Mouse (Mus musculus) small intestine, adult 10 weeks (tissue): ENCODE results near the gene Hoxd11. TPM values are rescaled to one million over a fixed set of nuclear protein-coding genes. Genes with fewer than 3 reads are reported as not detected.

ENCODE experiments used
- polyA plus RNA-seq: library from polyadenylated mRNA; stranded (reverse); fragments of 350-450 nt; fragmentation: Illumina TruSeq; extraction: RNeasy Lipid Tissue Mini Kit (QIAGEN cat#74804); gene quantifications from one replicate; pipeline ENCODE4 v1.2.3, GENCODE M21; 2014; ENCODE audit warnings: low replicate concordance

Hoxd11 gene
- not detected for polyA plus RNA-seq

GRCm38 (mm10) chr2:74678891-74679595 is at the start of gene Hoxd11:
Gene Hoxd11 (plus strand): TSS chr2:74679557.

DNA sequence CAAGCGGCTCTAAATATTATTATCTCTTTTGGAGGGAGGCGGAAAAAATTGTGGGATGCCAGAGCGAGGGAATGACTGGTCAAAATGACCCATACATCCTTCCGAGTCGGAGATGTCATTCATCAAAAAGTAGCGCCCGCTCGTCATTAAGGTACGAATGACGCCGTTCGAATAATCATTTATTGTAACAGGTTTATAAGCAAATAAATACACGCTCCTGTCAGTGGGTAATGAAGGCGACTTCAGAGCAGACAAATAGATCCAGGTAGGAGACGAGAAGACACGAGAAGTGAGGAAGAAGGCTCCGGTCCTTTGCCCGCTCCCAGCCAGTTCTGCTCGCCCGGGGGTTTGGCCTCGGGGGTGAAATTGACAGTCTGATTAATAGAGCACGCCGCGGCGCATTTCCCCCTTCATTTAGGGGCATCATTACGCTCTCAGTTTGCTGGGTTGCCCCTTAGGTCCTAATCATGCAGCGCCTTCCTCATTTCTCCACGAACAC is 19.8 kb upstream of the Hoxd11 start, which contains the start of gene Evx2:
Gene Evx2 (minus strand): TSS at position 51 of the 499 bp plus-strand sequence.

DNA sequence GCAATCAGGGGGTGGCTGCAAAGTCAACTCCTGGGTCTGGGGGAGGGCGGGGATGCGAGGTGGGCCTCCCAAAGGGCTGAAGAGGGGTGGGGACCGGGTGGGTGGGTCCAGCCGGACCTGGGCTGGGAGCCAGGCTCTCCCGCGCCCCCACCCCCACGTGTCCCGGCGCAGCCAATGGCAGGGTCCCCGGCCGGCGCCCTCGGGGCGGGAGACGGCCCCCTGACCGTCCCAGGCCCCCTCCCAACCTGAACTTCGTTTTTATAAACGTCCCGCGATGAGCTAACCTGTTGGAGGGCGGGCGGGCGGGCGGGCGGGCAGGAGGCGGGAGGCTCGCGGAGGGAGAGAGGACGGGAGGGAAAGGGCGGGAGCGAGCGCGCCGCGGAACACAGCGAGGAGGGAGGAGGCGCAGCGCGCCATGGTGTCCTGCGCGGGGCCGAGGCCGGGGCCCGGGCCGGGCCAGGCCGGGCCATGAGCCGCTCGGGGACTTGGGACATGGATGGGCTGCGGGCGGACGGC is 11.5 kb upstream of the Hoxd11 start, which contains the start of gene Hoxd13:
Gene Hoxd13 (plus strand): TSS at position 469 of the 516 bp plus-strand sequence.

DNA sequence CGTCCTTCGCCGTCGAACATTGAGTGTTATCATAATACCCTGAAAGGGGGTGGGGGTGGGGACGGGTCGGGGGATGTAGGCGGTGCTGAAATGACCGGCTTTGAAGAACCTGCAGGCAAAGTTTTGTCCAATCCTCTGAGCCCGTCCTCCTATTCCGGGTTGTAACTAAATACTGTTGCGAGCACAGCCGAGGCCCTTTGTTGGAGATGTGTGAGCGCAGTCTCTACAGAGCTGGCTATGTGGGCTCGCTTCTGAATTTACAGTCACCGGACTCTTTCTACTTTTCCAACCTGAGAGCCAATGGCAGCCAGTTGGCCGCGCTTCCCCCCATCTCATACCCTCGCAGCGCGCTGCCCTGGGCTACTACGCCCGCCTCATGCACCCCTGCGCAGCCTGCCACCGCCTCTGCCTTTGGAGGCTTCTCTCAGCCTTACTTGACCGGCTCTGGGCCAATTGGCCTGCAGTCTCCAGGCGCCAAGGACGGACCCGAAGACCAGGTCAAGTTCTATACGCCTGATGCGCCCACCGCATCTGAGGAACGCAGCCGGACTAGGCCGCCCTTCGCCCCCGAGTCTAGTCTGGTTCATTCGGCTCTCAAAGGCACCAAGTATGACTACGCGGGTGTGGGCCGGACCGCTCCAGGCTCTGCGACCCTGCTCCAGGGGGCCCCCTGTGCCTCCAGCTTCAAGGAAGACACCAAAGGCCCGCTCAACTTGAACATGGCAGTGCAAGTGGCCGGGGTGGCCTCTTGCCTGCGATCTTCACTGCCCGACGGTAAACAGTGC is 4.3 kb upstream of the Hoxd11 start, which contains the start of gene Hoxd12:
Gene Hoxd12 (plus strand): TSS at position 133 of the 785 bp plus-strand sequence.

DNA sequence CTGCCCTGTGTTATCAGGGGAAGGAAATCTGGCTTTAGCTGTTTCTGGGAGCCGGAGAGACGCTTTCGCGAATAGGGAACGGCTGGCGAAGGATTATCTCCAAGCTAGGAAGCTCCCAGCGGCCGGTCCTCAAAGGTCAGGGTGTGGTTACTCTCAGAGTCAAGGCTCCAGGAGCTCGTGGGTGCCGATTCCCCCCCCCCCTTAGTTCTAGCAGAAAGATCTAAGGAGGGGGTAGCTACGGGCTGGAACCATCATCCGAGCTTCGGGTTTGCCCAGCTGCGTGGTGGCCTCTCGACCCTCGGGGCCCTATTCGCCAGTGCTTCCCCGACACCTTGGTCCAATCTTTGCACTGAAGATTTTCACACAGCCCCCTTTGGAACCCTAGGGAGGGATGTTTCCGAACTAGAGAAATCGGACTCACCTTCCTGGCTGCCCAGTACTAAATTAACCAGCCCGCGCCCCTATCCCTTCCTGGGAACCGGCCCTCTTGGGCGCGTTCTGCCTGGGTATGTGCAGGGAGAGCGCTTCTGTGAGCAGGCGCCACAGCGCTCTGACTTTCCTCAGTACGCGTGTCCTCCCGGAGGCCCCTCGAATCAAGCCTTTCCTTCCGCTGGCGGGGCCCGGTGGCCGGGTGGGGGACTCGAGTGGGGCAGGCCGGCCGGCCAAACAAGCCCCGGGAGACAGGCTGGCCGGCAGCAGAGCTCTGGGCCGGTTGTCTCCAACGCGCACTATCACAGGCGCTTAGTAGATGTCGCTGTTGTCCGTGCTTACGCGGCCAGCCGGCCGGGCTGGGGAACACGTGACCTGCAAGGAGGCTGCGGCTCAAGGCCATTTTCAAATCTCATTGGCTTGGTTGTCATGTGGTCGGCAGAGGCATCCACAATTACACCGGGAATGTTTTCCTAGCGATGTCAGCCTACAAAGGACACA is 11.9 kb downstream of the Hoxd11 start, which contains the start of gene Hoxd10:
Gene Hoxd10 (plus strand): TSS at position 903 of the 930 bp plus-strand sequence.

DNA sequence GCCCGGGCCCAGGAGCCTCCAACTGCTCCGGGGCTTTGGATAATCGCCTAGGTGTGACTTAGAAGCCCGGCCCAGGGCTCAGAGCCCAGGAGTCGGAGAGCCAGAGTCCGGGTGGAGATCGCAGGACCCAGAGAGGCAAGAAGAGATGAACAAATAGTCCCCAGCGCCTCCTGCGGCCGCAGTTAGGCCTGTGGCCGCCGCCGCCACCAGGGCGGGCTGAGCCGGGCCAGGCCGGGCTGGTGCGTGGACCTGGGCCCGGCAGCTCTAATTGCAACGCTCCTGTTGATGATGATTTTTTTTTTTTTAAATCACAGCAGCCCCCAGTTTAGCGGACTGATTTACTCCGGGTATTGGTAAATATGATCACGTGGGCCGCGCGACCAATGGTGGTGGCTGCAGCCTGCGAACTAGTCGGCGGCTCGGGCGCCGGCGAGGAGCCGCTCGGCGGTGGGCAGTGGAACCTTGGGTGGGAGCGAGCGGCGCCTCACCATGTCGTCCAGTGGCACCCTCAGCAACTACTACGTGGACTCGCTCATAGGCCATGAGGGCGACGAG is 18.3 kb downstream of the Hoxd11 start, which contains the start of gene Hoxd9:
Gene Hoxd9 (plus strand): TSS at position 161 of the 555 bp plus-strand sequence.

DNA sequence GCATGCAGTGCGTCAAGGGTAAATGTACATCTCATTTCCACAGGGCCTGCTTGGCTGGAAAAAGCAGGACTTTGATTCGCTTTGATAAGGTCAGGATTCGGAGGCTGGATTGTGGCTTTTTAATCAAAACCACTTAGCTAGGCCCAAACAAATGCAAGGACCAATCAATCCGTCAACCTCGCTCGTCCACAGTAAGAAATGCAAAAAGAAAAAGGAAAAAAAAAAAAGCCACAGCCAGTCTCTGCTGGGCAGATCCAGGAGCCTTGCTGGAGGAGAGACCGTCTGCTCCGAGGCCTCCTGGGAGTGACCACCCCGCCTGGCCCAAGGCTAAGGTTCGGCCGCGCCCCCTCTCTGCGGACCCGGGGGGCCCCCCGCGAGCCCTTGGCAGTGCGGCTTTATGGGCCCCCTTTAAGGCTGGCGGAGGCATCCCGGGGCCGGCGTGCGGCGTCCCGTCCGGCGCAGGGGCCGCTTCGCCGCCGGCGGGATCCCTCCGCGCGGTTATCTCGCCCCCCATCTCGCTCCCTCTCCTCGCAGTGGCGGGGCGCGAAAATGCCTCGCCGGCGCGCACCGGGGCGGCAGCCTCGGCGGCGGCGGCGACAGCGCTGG is 25.1 kb downstream of the Hoxd11 start, which contains the start of gene Hoxd8:
Gene Hoxd8 (plus strand): TSS at position 223 of the 606 bp plus-strand sequence.

GRCm38 (mm10) chr2:74711721-74712621 is 32.6 kb downstream of the Hoxd11 start, which contains the start of the genes Hoxd3 and Hoxd4:
Gene Hoxd3 (plus strand): TSS chr2:74711927.
Gene Hoxd4 (plus strand): TSS chr2:74711929.

DNA sequence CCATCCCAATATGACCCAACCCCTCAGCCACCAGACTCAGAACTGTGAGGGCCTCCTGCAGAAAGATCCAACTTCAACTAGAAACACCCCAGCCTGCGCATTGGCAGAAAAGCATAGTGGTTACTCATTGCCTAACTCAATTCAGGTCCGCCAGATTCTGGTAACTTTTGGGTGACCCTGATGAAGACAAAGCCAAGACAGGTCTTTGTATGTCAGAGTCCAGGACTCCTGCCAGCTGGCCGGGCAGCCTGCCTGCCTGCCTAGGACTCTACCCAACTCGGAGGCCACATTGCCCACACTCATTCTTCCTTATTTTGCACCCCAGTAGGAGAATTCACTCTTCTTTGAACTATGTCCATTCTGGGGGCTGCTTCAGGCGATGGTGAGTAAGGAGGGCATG is 47.2 kb downstream of the Hoxd11 start, which contains the start of gene Gm28230:
Gene Gm28230 (plus strand): TSS at position 178 of the 400 bp plus-strand sequence.

Other genes with a start within 250 kb of the Hoxd11 start
- 32.3 TPM for gene Lnpk, start 100.1 kb upstream of the Hoxd11 start, polyA plus RNA-seq
- not detected for gene Evx2, start 20.0 kb upstream of the Hoxd11 start, polyA plus RNA-seq
- gene Hoxd13, start 11.2 kb upstream of the Hoxd11 start, polyA plus RNA-seq, result not detected
- gene Hoxd12, start 4.5 kb upstream of the Hoxd11 start, polyA plus RNA-seq, result not detected
- not detected for gene Hoxd10, start 12.4 kb downstream of the Hoxd11 start, polyA plus RNA-seq
- not detected for gene Hoxd9, start 18.2 kb downstream of the Hoxd11 start, polyA plus RNA-seq
- gene Hoxd8, start 25.1 kb downstream of the Hoxd11 start, polyA plus RNA-seq, result 1.6 TPM
- 0.26 TPM for gene Hoxd3, start 32.4 kb downstream of the Hoxd11 start, polyA plus RNA-seq
- gene Hoxd4, start 32.4 kb downstream of the Hoxd11 start, polyA plus RNA-seq, result 0.41 TPM
- not detected for gene Gm28230, start 47.2 kb downstream of the Hoxd11 start, polyA plus RNA-seq
- gene Hoxd1, start 83.4 kb downstream of the Hoxd11 start, polyA plus RNA-seq, result not detected
- 231 TPM for gene Mtx2, start 146.2 kb downstream of the Hoxd11 start, polyA plus RNA-seq